Mouse (Mus musculus): ENCODE measurements at regions not wholly inside any gene's neighbourhood (a gene's known extent, or its start where the extent isn't known, plus 50 kb on each side); places are given as distances from the start of the nearest gene placed in this dataset.

GRCm38 (mm10) chr3:9373896-9374295 lies 236.0 kb downstream of the Zfp704 start:
- DNase-seq (ENCODE audit: low spot score) = no peak

- DNase-seq (ENCODE audit: low spot score) = no peak
Measured at GRCm38 (mm10) chr3:9370096-9370495, 239.8 kb downstream of the Zfp704 start.

GRCm38 (mm10) chr3:9365791-9366190 lies 244.1 kb downstream of the Zfp704 start:
- no peak for DNase-seq (ENCODE audit: low spot score)

GRCm38 (mm10) chr3:9359186-9359585 lies 250.7 kb downstream of the Zfp704 start:
- DNase-seq (ENCODE audit: low spot score) = no peak

GRCm38 (mm10) chr3:9358111-9358510 lies 251.8 kb downstream of the Zfp704 start:
- DNase-seq (ENCODE audit: low spot score) = no peak

GRCm38 (mm10) chr3:9357639-9358038 lies 252.2 kb downstream of the Zfp704 start:
- DNase-seq (ENCODE audit: low spot score) = no peak

GRCm38 (mm10) chr3:9355875-9356274 lies 254.0 kb downstream of the Zfp704 start:
- DNase-seq (ENCODE audit: low spot score) = no peak

GRCm38 (mm10) chr3:9354756-9355155 lies 255.1 kb downstream of the Zfp704 start:
- DNase-seq (ENCODE audit: low spot score) = no peak

GRCm38 (mm10) chr3:9352251-9352650 lies 257.6 kb downstream of the Zfp704 start:
- no peak for DNase-seq (ENCODE audit: low spot score)

GRCm38 (mm10) chr3:9349822-9350221 lies 260.1 kb downstream of the Zfp704 start:
- DNase-seq (ENCODE audit: low spot score) = no peak

GRCm38 (mm10) chr3:9347446-9347860 lies 262.4 kb downstream of the Zfp704 start:
- DNase-seq (ENCODE audit: low spot score) = no peak

GRCm38 (mm10) chr3:9346857-9347445 lies 262.9 kb downstream of the Zfp704 start:
- DNase-seq (ENCODE audit: low spot score) = no peak

GRCm38 (mm10) chr3:9346356-9346755 lies 263.5 kb downstream of the Zfp704 start:
- DNase-seq (ENCODE audit: low spot score) = no peak

GRCm38 (mm10) chr3:9345885-9346284 lies 264.0 kb downstream of the Zfp704 start:
- no peak for DNase-seq (ENCODE audit: low spot score)

GRCm38 (mm10) chr3:9343586-9343985 lies 266.3 kb downstream of the Zfp704 start:
- peak; percentile 5 for DNase-seq (ENCODE audit: low spot score)

GRCm38 (mm10) chr3:9342167-9342566 lies 267.7 kb downstream of the Zfp704 start:
- no peak for DNase-seq (ENCODE audit: low spot score)

- DNase-seq (ENCODE audit: low spot score) = no peak
Measured at GRCm38 (mm10) chr3:9341657-9342056, 268.2 kb downstream of the Zfp704 start.

- DNase-seq (ENCODE audit: low spot score) = no peak
Measured at GRCm38 (mm10) chr3:9341244-9341643, 268.6 kb downstream of the Zfp704 start.

- no peak for DNase-seq (ENCODE audit: low spot score)
Measured at GRCm38 (mm10) chr3:9340788-9341187, 269.1 kb downstream of the Zfp704 start.

- DNase-seq (ENCODE audit: low spot score) = no peak
Measured at GRCm38 (mm10) chr3:9340344-9340743, 269.5 kb downstream of the Zfp704 start.

GRCm38 (mm10) chr3:9339669-9340068 lies 270.2 kb downstream of the Zfp704 start:
- DNase-seq (ENCODE audit: low spot score) = no peak

GRCm38 (mm10) chr3:9335580-9335979 lies 274.3 kb downstream of the Zfp704 start:
- no peak for DNase-seq (ENCODE audit: low spot score)

Data from adipocyte (in vitro differentiated cells).